Mouse (Mus musculus): ENCODE measurements around the gene Gm47985.
"Not testable (repeated sequence)": the region's sequence is repeated elsewhere in the genome, so short reads cannot be mapped to it uniquely, and the experiment has no call there.

Gene Gm47985

DNA sequence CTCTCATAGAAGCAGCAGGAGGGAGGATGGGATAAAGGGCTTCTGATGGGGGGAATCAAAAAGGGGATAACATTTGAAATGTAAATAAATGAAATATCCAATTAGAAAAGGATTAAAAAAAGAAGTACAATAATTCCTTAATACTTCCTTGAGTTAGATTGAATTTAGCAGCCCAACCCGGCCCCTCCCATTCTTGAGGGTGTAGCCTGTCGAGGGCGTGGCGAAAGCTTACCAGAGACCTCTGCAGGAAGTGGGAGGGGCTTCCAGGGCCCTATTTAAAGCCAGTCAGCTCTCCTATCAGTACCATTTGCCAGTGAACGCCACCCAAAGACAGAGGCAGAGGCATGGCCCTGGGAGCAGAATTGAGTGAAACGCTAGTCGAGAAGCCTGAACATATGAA lies at the start of gene Gm47985:
Gene Gm47985, plus strand, starts transcription at position 272 of the 400 bp plus-strand sequence.
- DNase-seq: not testable (repeated sequence)

DNA sequence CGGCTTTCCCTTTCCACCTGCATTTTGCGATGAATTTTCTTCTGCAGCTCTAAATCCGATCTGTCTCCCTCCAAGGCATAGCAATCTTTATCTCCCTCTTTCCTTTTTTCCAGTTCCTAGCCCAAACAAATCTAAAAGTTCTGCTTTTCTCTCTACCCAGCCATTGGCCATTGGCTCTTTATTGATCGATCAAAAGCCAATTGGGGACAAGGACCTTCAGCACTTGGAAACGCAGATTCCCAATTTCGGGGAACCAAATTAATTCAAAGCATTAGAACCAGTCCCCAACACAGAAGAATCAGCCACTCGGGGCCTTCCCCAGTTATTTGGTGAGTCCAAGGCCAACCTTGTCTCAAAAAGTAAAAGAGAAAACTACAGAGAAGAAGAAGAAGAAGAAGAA lies 49.7 kb upstream of the Gm47985 start:
- DNase-seq: no peak

DNA sequence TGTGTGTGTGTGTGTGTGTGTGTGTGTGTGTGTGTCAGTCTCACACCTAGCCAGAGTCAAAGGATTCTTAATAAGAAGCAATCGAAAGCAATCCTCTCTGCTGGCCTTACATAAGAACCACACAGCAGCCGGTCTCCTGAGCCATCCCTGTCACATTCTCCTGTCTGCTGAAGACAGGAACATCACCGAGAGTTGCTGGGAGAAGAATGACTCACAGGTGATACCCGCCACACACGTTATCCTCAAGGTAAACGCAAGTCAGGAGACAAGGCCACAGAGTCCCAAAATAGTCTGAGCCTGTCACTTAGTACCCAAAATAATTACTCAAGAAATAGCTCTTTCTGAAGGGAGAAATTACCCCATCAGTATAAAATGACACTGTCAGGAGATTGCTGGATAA lies 43.9 kb upstream of the Gm47985 start:
- DNase-seq: no peak

DNA sequence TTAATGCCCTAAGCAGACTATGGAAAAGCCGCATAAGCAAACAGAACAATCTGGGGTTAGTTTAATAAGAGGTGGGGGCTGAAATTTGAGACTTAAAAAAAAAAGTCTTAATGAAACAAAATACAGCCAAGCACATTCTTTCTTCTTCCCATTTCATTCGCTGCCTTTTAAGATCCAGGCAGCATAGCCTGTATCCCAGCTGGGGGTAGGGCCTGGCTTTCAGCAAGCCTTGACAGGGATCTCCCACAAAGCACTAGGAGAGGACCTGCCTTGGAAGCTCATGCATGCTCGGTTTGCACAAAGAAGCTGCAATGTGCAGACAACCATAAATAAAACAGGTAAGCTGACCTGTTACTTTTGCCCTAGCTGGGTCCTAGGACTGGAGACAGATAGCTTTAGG lies 41.4 kb upstream of the Gm47985 start:
- DNase-seq: no peak

DNA sequence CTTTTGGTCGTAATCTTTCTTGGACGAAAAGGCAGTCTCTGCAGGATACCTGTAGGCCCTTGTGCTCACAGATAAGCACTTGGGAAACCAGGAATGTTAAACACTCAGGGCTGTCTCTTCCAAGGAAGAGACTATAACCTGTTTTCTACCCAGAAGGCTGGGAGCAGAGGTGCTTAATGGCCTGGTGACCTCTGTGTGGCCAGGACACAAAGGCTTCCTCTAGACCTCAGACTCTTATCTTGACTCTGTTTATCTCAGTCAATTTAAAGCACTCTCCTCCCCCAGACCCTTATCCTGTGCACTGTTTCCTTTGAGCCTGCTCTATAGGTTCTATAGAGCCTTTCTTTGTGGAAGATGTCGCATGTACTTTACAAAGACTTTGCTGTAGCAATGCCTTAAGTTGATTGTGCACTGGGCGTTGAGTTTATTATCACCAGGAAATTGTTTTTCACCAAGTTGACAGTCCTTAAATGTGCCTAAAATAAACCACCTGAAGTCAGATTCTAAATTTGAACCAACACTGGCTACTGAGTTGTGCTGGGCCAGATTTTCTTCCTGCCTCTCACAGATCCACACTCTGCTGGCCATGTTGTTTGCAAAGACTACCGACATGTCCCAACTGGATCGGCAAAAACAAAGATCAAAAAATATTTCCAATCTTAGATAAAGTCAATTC lies 37.7 kb upstream of the Gm47985 start:
- no peak for DNase-seq

DNA sequence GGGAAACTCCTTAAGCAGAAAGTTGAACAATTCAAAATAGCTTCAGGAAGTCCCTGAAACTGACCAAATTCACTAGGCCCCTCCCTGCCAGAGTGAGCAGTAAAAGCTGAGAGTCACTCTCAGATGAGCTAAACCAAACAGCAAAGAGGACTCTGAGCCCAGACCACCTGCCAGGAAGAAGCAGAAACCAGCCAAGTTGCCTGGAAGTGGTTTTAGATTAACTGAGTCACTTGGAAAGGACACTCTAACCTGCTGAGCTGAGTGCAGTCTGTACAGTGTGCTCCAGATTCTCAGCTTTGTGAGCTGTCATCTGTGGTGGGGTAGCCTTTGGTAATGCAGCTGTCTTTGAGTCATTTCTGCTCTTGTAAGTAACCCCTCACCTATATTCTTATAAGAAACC lies 34.5 kb upstream of the Gm47985 start:
- no peak for DNase-seq

DNA sequence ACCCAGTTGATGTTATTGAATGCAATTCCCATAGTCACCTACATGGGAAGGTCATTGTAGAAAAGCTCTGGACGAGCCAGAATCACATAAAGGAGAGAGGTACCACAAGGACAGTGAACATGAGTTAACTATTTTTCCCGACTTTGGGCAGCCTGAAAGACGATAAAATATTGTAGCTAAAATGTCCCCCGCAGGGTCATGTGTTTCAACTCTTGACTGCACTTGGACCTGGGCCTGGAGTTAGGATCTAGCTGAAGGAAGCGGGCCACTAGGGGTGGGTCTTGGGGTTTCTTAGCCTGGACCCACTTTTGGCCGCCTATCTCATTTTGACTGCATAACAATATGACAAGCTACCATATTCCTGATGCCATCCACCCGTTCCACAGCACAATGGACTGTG lies 32.1 kb upstream of the Gm47985 start:
- no peak for DNase-seq

DNA sequence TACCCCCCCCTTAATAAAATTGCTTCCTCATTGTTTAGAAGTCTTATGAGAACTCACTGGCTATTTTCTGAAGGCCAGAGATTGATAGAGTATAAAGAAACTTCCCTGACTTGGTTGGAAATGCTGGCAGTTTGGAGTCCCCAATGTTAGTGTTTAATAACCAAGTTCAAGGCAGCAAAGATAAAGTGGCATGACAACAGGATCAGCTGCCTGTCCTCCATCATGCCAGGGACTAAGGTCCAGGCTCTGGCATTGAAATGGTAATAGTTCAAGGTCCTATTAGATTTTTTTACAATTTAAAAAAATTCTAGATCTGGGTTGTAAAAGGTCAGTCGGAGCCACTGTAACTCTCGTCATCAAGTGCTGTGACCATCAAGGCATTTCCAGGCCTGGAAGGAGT lies 31.2 kb upstream of the Gm47985 start:
- no peak for DNase-seq

DNA sequence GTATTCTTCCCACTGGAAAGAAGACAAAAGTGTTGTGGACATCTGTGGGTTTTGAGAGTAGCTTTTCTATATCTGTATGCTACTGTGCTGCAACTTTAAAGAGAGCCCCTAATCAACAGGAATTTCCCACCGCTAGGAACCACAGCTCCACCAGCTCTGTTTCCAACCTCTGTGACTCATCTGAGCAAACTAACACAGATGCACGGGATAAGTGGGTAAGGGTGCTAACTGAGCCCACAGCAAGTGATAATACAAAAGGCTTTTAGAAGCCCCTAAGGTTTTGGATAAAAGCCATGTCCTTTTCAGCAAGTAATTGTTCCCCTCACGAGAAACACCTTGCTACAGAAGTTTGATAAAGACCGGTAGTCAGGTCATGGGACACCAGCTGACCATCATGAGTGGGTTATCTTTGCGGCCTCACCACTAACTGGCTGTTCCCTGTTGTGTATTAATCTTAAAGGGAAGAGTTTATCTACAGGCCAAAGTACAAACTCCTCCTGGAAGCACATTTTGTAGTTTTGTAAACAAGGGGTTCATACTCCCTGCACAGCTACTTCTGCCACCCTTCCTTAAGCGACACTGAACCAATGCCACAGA lies 29.2 kb upstream of the Gm47985 start:
- no peak for DNase-seq

DNA sequence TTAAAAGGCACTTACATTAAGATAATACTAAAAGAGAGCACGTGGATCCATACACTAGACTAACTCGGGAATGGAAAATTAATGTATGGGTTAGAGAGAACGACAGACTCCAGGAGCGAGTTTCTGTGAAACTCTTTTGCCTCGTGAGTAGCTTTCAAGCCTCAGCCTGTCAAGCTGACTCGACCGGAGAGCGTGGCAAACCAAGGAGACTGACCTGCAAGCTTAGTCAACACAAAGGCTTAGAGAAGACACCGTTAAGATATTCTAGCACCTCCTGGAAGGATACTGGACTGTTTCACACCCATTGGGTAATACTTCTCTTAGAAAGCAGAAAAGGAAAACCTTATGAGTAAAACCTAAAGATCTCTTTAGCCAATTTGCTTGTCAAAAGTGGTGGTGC lies 28.2 kb upstream of the Gm47985 start:
- not testable (repeated sequence) for DNase-seq

DNA sequence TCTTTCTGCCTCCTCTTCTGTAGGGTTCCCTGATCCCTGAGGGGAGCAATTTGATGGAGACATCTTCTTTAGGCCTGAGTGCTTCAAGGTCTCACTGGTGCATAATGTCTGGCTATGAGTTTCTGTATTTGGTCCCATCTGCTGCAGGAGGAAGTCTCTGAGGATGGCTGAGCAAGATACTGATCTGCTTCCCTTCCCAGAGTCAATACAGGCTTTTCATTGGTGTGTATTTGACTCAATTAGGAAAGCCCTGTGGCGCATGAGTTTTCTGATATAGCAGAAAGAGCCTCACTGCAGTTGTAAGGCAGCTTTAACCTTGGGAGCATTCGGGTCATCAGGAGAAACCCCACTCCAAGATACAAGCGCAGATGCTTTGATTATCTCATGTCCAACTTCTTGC lies 26.2 kb upstream of the Gm47985 start:
- no peak for DNase-seq

DNA sequence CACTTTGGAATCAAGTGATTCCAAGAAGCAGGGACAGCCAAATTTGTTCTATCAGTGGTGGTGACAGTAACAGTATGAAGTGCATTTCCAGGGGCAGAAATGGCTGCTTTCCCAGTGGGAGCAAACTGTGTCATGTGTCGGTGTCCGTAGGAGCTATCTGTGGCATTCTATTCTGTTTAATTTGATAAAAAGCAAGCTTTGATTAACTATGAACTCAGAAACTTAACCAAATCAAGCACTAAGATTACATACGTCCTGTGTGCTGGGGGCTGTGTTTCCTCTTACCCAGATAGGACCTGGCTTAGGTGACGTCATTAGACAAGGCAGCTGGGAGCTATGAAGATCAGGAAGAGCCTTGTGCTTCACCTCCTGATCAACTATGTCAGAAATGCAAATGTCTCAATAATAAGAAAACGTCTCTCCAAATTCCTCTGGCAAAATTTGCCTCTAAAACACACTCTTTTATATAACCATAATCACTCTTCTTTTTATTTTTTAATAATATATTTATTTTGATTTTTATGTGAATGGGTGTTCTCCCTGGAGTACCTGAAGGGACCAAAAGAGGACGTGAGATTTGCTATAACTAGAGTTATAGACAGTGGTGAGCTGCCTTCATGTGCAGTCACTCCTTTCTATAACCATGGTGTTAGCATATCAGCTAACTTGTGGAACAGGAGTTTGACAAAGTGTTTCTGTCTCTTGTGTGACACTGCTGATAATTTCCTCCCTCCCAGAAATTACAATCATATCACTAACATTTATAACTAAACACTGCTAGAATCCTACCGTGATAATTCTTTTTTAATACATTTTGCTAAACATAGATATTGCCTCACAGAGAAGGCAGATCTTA lies 25.3 kb upstream of the Gm47985 start:
- no peak for DNase-seq

DNA sequence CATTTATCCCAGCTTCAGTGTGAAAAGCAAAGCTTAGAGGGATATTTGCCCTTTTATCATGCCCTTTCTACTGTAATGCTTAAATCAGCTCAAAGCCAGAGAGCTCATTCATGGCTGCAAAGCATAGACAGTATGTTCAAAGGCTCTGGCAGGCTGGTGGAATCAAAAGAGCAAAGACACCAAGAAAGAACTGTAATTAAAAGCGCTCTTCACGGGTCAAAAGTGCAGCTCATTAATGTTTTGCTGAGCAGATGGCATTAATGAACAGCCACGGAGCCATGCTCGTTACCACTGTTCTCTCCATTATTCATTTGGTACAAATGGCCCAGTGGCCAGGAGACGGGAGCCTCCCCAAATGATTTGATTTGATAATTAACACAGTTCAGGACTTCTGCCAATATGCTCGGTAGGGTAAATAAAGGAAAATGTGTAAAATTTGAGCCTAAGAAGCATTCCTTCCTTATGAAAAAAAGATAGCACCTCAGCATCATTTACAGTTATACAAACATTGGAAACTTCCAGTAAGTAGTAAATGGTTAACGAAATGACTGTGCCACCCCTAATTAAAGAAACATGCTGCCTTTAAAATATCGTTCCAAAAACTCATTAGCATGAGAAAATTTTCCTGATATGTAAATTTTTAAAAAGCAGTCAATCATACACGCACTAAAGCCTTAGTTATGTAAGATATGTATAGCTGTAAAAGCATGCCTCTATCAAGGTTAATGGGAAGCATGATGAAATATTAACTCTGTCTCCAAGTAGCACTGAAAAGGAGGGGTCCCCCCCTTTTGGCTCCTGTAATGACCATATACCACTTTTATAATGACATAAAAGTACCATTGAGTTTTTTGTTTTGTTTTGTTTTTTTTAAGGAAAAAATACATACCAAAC lies 24.1 kb upstream of the Gm47985 start:
- DNase-seq: peak; percentile 84

DNA sequence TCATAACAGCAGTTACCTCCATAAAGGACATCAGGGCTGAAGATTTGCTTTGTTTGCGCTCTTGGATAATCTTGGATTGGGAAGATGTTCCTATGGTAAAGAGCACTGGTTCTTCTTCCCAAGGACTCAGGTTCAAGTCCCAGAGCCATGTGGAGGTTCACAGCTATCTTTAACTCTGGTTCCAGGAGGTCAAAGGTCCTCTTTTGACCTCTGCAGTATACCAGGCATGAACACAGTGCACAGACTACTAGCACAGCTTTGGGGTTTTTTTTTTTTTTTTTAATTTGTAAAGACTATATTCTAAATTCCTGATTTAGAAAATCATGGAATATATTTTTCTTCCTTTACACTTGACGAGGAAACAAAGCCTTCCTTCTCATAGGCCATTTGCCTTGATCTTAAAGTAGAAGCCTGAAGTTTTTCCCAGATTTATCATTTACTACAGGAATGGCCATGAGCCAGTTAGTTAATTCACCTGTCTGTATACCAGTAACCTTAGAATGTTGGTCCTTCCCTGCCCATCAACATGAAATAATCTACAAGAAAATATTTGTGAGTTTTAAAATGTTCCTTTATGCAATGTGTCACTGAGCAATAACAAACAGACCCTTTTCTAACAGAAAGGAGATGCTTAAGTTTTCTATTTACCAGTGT lies 23.4 kb upstream of the Gm47985 start:
- no peak for DNase-seq

DNA sequence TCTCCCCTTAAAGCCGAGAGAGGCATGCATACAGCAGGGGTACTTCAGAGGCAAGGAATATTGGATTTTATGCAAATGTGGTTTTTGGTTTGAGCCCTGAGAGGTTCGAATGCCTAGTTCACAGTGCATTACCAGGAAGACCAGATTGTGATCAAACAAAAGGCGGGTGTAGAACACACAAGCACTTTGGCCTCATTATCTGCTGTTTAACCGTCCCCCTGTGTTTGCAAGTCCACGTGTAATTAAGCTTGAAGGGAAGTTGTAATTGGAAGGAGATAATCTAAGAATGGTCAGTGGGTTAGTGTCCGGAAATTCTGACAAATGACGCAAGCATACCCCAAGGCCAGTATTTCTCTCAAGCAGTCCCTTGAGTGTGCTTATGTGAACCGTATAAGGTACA lies 16.3 kb upstream of the Gm47985 start:
- no peak for DNase-seq

DNA sequence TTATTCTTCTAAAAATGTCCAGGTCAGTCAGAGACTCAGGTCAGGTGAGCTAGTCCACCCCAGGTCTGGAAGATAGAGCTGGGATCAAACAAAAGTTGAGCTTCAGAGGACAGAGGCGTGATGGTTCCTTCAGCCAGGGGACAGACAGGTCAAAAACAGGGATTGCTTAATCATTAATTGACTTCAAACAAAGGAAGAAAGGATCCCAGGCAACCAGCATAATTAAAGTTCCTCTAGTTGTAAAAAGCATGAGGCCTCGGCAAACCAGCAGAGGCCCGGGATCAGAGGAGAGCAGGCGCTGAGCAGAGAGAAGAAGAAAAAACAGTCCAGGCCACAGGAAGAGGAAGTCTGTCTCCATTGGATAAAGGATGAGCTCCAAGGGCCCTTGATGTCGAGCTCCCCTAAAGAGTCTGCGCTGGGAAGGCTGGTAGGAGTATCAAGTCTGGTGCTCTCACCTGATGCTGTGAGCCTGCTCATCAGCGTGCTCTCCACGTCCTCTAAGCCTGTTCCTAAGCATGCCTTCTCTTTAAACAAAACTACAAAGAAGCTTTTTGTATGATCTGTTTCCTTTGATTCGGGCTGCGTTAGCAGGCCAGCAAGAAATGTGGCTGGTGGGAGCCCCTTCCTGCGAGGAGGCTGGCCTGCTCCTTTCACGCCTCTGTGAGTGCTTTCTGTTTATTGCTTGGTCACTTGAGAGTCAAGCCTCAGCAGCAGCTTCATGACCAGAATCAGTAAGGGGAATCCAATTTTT lies 14.9 kb upstream of the Gm47985 start:
- no peak for DNase-seq

DNA sequence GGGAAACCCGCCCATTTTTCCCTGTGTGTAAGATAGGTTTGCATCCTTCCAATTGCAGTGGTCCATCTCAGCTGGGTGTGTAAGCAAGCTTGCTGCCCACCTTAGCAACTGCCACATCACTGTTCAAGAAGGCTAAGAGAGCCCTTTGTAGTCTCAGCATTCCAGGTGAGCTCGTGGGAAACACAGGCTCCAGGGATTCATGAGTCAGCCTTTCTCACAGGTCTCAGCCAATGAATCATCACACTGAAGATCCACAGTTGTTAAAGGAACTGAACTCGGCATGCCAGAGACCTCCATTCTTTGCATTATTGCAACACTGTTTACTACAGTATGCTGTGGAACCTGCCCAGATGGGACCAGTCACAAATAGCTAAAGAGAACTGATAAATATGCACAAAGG lies 13.7 kb upstream of the Gm47985 start:
- no peak for DNase-seq

DNA sequence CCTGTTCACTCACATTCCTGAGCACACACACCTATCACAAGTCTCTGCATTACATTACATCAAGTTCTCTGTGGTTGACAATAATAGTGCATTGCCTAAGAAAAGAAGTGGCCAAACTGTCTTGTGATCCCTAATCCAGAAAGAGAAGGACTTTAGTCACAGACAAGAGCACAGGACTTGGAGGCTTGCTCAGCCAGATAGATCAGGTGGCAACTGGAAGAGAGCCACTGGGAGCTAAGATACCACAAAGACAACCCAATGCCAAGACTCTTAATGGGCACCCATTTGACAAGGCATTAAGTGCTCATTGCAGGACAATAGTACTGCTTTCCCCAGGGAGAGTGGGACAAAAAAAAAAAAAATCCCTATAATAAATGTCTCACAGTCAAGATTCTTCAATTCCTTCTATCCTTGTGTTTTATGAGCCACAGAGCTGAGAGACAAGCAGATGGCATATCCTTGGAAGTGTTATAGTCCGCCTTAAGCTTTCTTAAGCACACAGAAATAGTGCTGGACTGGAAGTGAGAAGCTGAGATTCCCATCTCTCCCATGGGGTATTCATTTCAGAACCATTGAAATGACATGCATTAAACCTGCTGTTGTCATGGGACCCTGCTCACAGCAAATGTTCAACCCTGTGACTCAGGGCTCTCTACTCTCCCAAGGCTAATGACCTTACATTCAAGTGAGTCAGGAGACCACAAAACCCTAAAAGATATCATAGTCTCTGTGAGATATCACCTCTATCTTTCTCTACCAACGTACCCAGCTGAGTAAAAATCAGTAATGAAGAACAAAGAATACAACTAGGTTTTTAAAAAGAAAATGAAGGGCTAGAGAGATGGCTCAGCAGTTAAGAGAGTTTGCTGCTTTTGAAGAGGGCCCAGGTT lies 10.5 kb upstream of the Gm47985 start:
- DNase-seq: no peak

DNA sequence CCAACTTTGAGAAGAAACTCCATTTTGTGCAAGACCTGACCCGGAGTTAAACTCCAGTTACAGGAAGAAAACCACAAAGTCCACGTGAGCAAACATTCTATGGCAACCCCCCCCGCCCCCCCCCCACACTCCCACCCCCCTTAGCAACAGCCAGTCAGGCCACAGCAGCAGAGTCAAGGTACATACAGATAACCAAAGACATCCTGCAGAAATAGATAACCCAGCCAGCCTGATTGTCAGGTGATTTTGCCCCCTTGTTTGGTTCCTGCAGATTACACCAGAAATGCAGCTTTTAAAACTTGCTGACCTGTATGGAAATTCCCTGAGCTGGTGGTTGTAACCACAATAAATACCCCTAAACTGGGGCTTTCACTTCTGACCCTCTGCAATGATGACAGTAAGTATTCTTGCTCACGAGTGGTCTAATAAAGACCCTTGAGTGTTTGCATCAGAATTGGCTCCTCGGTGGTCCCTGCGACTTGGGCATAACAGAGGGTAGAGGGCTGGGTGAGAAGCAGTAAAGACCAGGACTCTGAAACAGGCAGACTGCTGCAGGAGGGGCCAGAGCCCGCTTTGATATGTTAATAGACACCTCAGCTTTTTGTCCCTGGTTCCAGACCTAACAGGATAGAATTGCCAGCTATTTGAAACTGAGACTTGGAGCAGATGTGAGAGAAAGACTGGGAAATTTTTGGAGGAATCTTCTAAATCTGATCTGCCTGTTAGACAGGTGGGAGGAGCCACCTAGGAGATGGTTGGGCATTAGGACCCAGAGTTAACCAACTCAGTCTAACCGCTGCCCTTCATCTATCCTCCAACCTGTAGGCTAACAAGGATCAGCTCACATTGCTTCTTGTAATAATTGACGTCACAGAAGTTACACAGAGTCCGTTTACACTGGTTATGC lies 5.1 kb upstream of the Gm47985 start:
- peak; percentile 64 for DNase-seq

DNA sequence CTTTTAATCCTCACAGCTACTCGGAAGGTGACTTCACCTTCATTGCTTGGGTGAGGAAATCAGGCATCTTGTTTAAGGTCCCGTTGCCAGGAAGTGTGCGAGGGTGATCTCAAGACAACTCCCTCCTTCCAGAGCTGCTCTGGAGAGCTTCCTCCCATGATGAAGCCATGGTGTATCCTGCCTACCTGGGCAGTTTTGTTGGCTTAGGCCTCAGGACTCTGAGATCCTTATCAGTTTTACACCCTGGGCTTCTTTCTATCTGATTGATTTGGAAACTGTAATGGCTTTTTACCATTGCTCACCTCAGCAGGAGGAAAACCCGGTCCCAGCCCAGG lies 4.4 kb upstream of the Gm47985 start:
- DNase-seq: no peak

Data from kidney, postnatal 14 days (tissue).